Mouse (Mus musculus) liver, embryonic 12.5 days (tissue): ENCODE results near the gene Cadm4. TPM values are rescaled to one million over a fixed set of nuclear protein-coding genes. Genes with fewer than 3 reads are reported as not detected.
"Not testable (repeated sequence)": the region's sequence is repeated elsewhere in the genome, so short reads cannot be mapped to it uniquely, and the experiment has no call there.

ENCODE experiments used
- ATAC-seq: fragments of 200-750 bp; cut with Nextera tagmentation; 2 replicates; pipeline ENCODE4 v1.8.0; 2017; ENCODE audit warnings: moderate number of reproducible peaks, mild to moderate bottlenecking, moderate library complexity
- H3K27ac ChIP-seq: fragments of 300-500 bp; sonication (generic); 2 replicates; pipeline ENCODE4 v1.5.1; 2016; ENCODE audit warnings: mild to moderate bottlenecking
- H3K27me3 ChIP-seq: fragments of 300-500 bp; sonication (generic); replicated peaks from 2 replicates; pipeline ENCODE4 v1.6.1; 2016; ENCODE audit warnings: mild to moderate bottlenecking, moderate library complexity
- H3K36me3 ChIP-seq: fragments of 300-500 bp; sonication (generic); 2 replicates; pipeline ENCODE4 v1.6.1; 2016; ENCODE audit warnings: mild to moderate bottlenecking, moderate library complexity
- H3K4me1 ChIP-seq: fragments of 300-500 bp; sonication (generic); 2 replicates; pipeline ENCODE4 v1.6.1; 2016
- H3K4me2 ChIP-seq: fragments of 300-500 bp; sonication (generic); 2 replicates; pipeline ENCODE4 v1.6.1; 2016; ENCODE audit warnings: mild to moderate bottlenecking, moderate library complexity
- H3K4me3 ChIP-seq: fragments of 300-500 bp; sonication (generic); 2 replicates; pipeline ENCODE4 v1.5.1; 2016; ENCODE audit warnings: mild to moderate bottlenecking, moderate library complexity
- H3K9ac ChIP-seq: fragments of 300-500 bp; sonication (generic); 2 replicates; pipeline ENCODE4 v1.6.1; 2016; ENCODE audit warnings: mild to moderate bottlenecking, moderate library complexity
- H3K9me3 ChIP-seq: fragments of 300-500 bp; sonication (generic); replicated peaks from 2 replicates; pipeline ENCODE4 v1.6.1; 2016; ENCODE audit warnings: mild to moderate bottlenecking, moderate library complexity
- WGBS: fragments of 180-500 bp; shearing (Covaris S2); methylation state at CpG from one replicate; pipeline ENCODE4 v1.1.7; 2016; ENCODE audit not compliant: insufficient replicate concordance; 5-methylcytosine and 5-hydroxymethylcytosine counted together
- polyA plus RNA-seq: library from polyadenylated mRNA; unstranded; fragments of >200 nt; fragmentation: Nextera tagmentation; extraction: Ambion mirVana; gene quantifications from 2 replicates; pipeline ENCODE4 v1.2.1, GENCODE M21; 2016

Gene Cadm4
- polyA plus RNA-seq, 1 experiment from 2014 or later, result 0.35 TPM

DNA sequence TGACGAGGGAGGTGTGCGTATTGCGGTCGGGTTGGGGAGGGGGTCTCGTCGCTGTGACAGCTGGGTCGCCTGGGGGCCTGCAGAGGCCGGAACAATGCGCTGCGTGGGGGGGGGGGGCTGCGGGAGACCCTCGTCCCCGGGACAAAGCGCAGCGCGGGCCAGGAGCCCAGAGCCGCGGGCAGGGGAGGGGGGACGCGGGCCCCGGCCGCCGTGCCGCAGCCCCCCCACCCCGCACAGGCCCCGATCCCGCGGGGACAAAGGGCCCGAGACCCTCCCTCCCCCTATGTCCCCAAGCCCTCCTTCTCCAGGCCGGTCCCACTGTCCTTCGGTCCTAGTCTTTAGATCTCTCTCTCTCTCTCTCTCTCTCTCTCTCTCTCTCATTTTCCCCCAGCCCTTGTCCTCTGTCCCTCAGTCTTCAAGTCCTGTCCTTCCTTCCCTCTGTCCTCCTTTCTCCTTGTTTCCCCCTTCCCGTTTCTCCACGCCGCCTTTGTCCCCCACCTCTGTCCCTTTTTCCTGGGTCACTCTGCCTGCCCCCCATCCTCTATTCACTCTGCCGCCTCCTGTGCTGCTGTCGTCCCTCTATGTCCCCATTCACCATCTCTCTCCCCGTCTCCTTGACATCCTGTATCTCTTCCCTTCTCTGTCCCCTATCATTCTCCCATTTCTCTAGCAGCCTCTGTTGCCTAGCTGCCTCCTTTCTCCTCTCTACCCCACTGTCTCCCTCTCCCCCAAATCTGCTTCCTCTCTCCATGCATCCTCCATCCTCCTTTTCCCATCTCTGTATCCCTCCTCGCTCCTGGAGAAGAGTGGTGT lies 591 bp downstream of the Cadm4 start:
- 3% methylated on average over 17 of the region's 38 CpGs for WGBS
- H3K4me2 ChIP-seq, result peak overlapping the region; percentile 78
- H3K4me1 ChIP-seq, result peaks cover 21% of the 10 kb centered on the region
- H3K9me3 ChIP-seq, result no peaks in the 10 kb centered on the region; the same call in 1 of the 2 replicates
- peak overlapping the region; percentile 57 for H3K9ac ChIP-seq
- H3K4me3 ChIP-seq, result peak overlapping the region; percentile 61
- peaks cover 93% of the 10 kb centered on the region for H3K27me3 ChIP-seq
- H3K27ac ChIP-seq, result no peak overlapping the region
- H3K36me3 ChIP-seq, result no peaks in the 10 kb centered on the region
- no peak; the same call in 1 of the 2 replicates for ATAC-seq

DNA sequence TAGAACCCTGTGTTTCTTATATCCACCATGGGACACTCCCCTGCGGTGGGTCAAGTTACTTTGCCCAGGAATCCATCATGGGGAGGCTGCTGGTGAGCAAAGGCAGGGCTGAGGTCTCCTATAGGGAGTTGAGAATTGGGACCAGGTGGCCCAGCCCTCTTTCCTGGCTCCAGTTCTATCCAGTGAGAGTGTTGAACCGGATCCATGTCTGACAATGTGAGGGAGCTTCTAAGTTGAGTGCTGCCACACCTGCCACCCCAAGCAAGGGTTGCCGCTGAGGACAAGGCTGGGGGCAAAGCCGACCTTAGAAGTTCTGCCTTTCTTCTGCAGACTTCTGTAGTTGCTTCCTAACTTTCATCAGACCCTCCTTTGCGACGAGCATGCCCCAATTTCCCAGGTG lies 1.5 kb downstream of the Cadm4 start:
- not testable (repeated sequence) for ATAC-seq, H3K27ac ChIP-seq, H3K36me3 ChIP-seq, H3K4me2 ChIP-seq, H3K9ac ChIP-seq, H3K9me3 ChIP-seq, H3K4me3 ChIP-seq
- peaks cover 90% of the 10 kb centered on the region for H3K27me3 ChIP-seq
- H3K4me1 ChIP-seq, result peaks cover 21% of the 10 kb centered on the region
- 37% methylated on average over 6 of the region's 6 CpGs for WGBS

DNA sequence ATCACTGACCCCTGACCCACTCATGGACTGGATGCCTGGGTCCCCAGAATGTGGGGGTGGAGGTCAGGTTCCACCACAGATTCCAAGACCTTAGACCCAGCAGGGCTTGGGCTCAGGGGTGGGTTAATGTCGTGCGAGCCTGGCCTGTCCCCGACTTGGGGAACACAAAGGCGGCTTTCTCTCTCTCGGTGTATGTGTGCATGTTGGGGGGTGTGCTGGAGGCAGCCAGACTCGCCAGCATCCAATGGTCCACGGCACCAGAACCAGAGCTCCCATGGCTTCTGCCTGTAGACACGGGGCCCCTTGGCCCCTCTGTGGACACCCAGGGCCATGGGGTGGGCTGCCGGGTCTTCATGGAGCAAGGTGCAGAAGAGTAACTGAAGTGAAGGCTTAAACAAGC lies 3.7 kb downstream of the Cadm4 start:
- Histone ChIP-seq H3K27ac (no peak overlapping the region), H3K36me3 (no peaks in the 10 kb centered on the region), H3K4me3 (no peak overlapping the region), H3K9ac (no peak overlapping the region), H3K9me3 (no peaks in the 10 kb centered on the region), H3K4me2 (no peak overlapping the region), H3K27me3 (peaks cover 73% of the 10 kb centered on the region), H3K4me1 (peaks cover 21% of the 10 kb centered on the region)
- 64% methylated on average over 9 of the region's 9 CpGs for WGBS
- ATAC-seq, result no peak

GRCm38 (mm10) chr7:24486654-24487130 lies 4.9 kb downstream of the Cadm4 start:
- Histone ChIP-seq H3K4me2 (no peak overlapping the region), H3K4me3 (no peak overlapping the region), H3K4me1 (peaks cover 13% of the 10 kb centered on the region), H3K27me3 (peaks cover 64% of the 10 kb centered on the region), H3K36me3 (no peaks in the 10 kb centered on the region), H3K27ac (no peak overlapping the region), H3K9me3 (no peaks in the 10 kb centered on the region), H3K9ac (no peak overlapping the region)
- 0 out of 2 replicates have a peak, but pooled peaks have one; percentile 22 for ATAC-seq
- 45% methylated on average over 9 of the region's 9 CpGs for WGBS

- Histone ChIP-seq H3K27me3 (peaks cover 57% of the 10 kb centered on the region), H3K9me3 (no peaks in the 10 kb centered on the region), H3K27ac (no peak overlapping the region), H3K4me3 (no peak overlapping the region), H3K4me2 (no peak overlapping the region), H3K9ac (0 out of 2 replicates have a peak overlapping the region, but pooled peaks have one; percentile 14), H3K36me3 (no peaks in the 10 kb centered on the region), H3K4me1 (peaks cover 7% of the 10 kb centered on the region; the same call in 1 of the 2 replicates)
- WGBS, result 25% methylated on average over 3 of the region's 3 CpGs
- ATAC-seq, result peak; percentile 40
Measured at GRCm38 (mm10) chr7:24487403-24487802, 5.6 kb downstream of the Cadm4 start.

DNA sequence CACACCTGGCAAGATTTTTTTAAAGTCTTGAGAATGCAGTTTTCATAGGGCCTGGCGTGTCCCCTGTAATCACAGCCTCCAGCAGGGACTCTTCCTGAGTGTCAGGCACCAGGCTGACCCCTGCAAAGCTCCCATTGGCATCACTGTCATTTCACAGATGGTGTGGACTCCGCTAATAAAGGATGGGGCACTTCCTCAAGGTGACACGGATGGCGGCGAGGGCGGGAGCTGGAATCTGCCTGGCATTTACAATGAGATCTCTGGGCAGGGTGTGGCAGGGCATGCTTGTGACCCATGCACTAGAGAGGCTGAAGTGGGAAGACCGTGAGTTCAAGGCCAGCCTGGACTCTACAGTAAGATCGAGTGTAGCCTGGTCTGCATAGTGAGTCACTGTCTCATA lies 6.5 kb downstream of the Cadm4 start:
- no peaks in the 10 kb centered on the region for H3K36me3 ChIP-seq
- no peaks in the 10 kb centered on the region for H3K9me3 ChIP-seq
- 81% methylated on average over 8 of the region's 8 CpGs for WGBS
- ATAC-seq, result no peak
- H3K4me2 ChIP-seq, result no peak overlapping the region
- peaks cover 7% of the 10 kb centered on the region; the same call in 1 of the 2 replicates for H3K4me1 ChIP-seq
- H3K4me3 ChIP-seq, result no peak overlapping the region
- peaks cover 48% of the 10 kb centered on the region for H3K27me3 ChIP-seq
- no peak overlapping the region for H3K27ac ChIP-seq
- H3K9ac ChIP-seq, result no peak overlapping the region

DNA sequence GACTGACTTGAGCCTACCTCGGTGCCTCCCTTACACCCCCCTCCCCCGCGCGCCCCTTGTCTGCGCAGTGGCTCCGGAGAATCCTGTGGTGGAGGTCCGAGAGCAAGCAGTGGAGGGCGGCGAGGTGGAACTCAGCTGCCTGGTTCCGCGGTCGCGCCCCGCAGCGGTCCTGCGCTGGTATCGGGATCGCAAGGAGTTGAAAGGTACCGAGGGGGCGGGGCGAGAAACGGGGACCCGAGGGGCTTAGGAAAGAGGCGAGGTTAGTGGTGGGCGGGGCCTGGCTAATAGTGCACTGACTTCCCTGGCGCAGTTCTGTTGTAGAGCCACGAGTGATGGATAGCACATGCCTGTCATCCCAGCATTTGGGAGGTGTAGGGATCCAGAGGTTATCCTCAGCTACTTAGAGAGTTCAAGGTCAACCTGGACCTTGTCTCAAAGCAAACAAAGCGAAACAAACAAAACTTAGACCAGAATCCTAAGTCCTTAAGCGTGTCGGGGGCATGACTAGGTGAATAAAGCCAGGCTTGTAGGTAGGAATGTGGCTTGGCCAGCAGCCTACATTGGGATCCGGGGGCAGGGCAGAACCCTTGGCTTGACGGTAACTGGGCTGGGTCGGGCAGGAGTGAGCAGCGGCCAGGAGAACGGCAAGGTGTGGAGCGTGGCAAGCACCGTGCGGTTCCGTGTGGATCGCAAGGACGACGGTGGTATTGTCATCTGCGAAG lies 18.2 kb downstream of the Cadm4 start:
- peak overlapping the region; percentile 18; the same call in 1 of the 2 replicates for H3K4me3 ChIP-seq
- peak overlapping the region; percentile 52 for H3K4me2 ChIP-seq
- no peak for ATAC-seq
- no peaks in the 10 kb centered on the region for H3K36me3 ChIP-seq
- H3K27ac ChIP-seq, result no peak overlapping the region
- H3K9me3 ChIP-seq, result peaks cover 7% of the 10 kb centered on the region; the same call in 1 of the 2 replicates
- H3K4me1 ChIP-seq, result peaks cover 21% of the 10 kb centered on the region
- peaks cover 86% of the 10 kb centered on the region for H3K27me3 ChIP-seq
- H3K9ac ChIP-seq, result no peak overlapping the region
- 9% methylated on average over 43 of the region's 43 CpGs for WGBS

DNA sequence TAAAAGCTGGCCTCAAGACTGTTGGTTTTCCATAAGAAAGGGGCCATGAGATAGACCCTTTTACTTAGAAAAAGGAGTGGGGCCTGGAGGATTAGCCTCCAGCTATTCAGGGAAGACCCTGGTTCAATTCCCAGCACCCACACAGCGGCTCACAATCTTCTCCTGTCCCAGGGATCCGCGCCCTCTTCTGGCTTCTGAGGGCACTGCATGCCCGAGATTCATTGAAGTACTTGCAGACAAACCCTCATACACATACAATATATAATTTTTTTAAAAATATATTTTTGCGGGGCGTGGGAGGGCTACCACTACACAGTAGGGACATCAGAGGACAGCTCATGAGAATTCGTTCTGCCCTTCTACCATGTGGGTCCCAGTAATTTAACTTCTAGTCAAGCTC lies 19.1 kb downstream of the Cadm4 start:
- peaks cover 7% of the 10 kb centered on the region; the same call in 1 of the 2 replicates for H3K9me3 ChIP-seq
- WGBS, result 16% methylated on average over 7 of the region's 7 CpGs
- peaks cover 30% of the 10 kb centered on the region for H3K4me1 ChIP-seq
- no peak overlapping the region for H3K27ac ChIP-seq
- H3K36me3 ChIP-seq, result no peaks in the 10 kb centered on the region
- H3K27me3 ChIP-seq, result peaks cover 95% of the 10 kb centered on the region
- no peak overlapping the region for H3K4me3 ChIP-seq
- H3K9ac ChIP-seq, result no peak overlapping the region
- H3K4me2 ChIP-seq, result no peak overlapping the region
- no peak for ATAC-seq

DNA sequence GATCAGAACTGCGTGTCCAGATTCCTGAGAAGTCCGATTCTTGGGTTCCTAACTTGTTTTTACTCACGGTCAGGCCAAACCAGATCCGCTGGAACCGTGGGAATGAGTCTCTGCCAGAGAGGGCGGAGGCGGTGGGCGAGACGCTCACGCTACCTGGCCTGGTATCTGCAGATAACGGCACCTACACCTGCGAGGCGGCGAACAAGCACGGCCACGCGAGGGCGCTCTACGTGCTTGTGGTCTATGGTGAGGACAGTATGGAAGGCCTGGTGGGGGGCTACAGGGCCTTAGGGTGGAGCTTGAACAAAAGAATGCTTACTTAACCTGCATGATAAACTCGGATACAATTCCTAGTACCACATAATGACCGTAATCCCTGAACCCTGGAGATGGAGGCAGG lies 19.7 kb downstream of the Cadm4 start:
- Histone ChIP-seq H3K36me3 (no peaks in the 10 kb centered on the region), H3K9me3 (peaks cover 7% of the 10 kb centered on the region; the same call in 1 of the 2 replicates), H3K27ac (no peak overlapping the region), H3K4me2 (no peak overlapping the region), H3K4me3 (no peak overlapping the region), H3K9ac (no peak overlapping the region), H3K27me3 (peaks cover 95% of the 10 kb centered on the region), H3K4me1 (peaks cover 36% of the 10 kb centered on the region)
- 25% methylated on average over 21 of the region's 21 CpGs for WGBS
- ATAC-seq, result no peak

DNA sequence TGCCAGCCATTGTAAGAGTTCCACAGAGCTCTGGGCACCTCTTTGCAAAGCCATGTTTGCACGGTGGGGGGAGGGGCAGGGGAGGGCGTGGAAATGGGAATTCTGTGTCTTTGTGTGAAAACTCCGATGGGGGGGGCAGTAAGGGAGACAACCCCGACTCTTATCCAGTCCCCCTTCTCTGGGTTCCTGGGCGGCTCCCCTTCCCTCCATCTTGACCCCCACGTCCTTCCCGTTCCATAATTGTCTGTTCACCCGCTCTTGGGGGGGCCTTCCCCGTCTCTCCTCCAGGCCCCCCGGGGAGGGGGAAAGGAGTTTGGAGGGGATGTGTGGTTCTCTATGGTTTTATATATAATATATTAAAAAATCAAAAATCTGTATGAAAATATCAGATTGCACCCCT lies 22.2 kb downstream of the Cadm4 start:
- peaks cover 70% of the 10 kb centered on the region for H3K27me3 ChIP-seq
- H3K36me3 ChIP-seq, result no peaks in the 10 kb centered on the region
- H3K27ac ChIP-seq, result no peak overlapping the region
- peak overlapping the region; percentile 32; the same call in 1 of the 2 replicates for H3K4me2 ChIP-seq
- ATAC-seq, result no peak
- H3K9me3 ChIP-seq, result peaks cover 7% of the 10 kb centered on the region; the same call in 1 of the 2 replicates
- 9% methylated on average over 8 of the region's 10 CpGs for WGBS
- no peak overlapping the region for H3K9ac ChIP-seq
- H3K4me3 ChIP-seq, result no peak overlapping the region
- H3K4me1 ChIP-seq, result peaks cover 53% of the 10 kb centered on the region

GRCm38 (mm10) chr7:24504868-24505267 lies 23.0 kb downstream of the Cadm4 start:
- H3K4me3 ChIP-seq, result no peak overlapping the region
- H3K4me1 ChIP-seq, result peaks cover 54% of the 10 kb centered on the region
- no peak overlapping the region for H3K9ac ChIP-seq
- ATAC-seq, result no peak
- peaks cover 7% of the 10 kb centered on the region; the same call in 1 of the 2 replicates for H3K9me3 ChIP-seq
- H3K4me2 ChIP-seq, result peak overlapping the region; percentile 32; the same call in 1 of the 2 replicates
- no peak overlapping the region for H3K27ac ChIP-seq
- 16% methylated on average over 4 of the region's 4 CpGs for WGBS
- no peaks in the 10 kb centered on the region for H3K36me3 ChIP-seq
- H3K27me3 ChIP-seq, result peaks cover 62% of the 10 kb centered on the region
